Mouse (Mus musculus) ES-E14 (cell line): ENCODE measurements around the gene Polr2c.

ENCODE experiments used
- CHD2 ChIP-seq: IDR thresholded peaks from 2 replicates; pipeline ENCODE4 v1.6.1; 2014; ENCODE audit warnings: mild to moderate bottlenecking, low read depth, low read length, inconsistent platforms
- HCFC1 ChIP-seq: IDR thresholded peaks from 2 replicates; pipeline ENCODE4 v1.6.1; 2012; ENCODE audit warnings: low read length, inconsistent platforms, borderline replicate concordance; ENCODE audit not compliant: insufficient read depth
- MAFK ChIP-seq: IDR thresholded peaks from 2 replicates; pipeline ENCODE4 v1.6.1; 2014; ENCODE audit warnings: mild to moderate bottlenecking, low read depth, low read length, inconsistent platforms; ENCODE audit not compliant: insufficient read depth
- ZC3H11A ChIP-seq: IDR thresholded peaks from 2 replicates; pipeline ENCODE4 v1.6.1; 2012; ENCODE audit warnings: low read depth, mild to moderate bottlenecking, inconsistent platforms, low read length, borderline replicate concordance
- ZNF384 ChIP-seq: IDR thresholded peaks from 2 replicates; pipeline ENCODE4 v1.6.1; 2012; ENCODE audit warnings: low read depth, low read length, inconsistent platforms

GRCm38 (mm10) chr8:94850049-94850448 lies 7.2 kb upstream of the Polr2c start:
- no peak for TF ChIP-seq MAFK
- no peak for TF ChIP-seq ZC3H11A
- TF ChIP-seq ZNF384: no peak
- TF ChIP-seq CHD2: no peak
- TF ChIP-seq HCFC1: no peak
